Mouse (Mus musculus): ENCODE data around the gene Hnrnpc.
"Not testable (repeated sequence)": the region's sequence is repeated elsewhere in the genome, so short reads cannot be mapped to it uniquely, and the experiment has no call there.

Hnrnpc gene

DNA sequence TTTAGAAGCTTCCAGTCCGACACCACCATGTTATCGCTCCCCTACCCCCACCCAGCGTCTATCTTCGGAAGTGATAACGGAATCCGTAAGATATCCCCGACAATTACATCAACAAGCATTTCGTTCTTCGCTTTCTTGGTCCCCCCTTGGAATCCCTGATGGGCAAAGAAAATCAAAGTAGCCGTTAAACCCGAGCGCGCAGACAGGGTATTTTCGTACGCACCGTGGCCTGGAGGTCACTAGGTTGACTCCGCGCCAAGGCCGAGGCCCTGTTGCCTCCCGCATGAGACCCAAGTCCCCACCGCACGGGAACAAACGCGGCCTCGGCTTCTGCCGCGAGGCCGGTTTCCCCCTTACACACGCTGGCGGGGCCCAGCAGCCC lies 363 bp downstream of the Hnrnpc start:
- DNase-seq (ENCODE audit: low read depth): peak; percentile 53

DNA sequence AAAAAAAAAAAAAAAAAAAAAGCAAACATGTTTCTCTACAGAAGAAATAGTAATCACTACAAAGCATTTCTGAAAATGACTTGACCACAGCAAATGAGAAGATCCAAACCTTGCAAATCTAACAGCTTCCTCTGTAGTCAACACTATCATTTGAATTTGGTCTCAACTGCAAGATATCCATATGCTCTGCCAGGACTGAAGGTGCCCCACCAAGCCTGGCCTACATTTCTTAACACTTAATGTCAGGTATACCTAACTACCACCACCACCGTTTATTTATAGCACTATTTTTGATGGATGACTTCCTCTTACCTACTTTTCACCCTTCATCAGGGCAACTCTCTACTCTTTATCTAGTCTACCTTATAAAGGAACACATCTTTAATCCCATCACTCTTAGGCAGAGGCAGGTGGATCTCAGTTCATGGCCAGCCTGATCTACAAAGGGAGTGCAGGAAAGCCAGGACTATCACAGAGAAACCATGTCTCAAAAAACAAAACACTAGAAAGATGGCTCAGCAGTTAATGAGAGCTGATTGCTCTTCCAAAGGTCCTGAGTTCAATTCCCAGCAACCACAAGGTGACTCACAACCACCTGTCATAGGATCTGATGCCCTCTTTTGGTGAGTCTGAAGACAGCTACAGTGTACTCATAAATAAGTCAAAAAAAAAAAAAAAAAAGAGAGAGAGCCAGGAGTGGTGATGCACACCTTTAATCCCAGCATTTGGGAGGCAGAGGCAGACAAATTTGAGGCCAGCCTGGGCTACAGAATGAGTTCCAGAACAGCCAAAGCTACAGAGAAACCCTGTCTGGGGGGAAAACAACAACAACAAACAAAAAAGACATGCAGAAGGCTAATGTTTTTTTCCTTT lies 2.3 kb downstream of the Hnrnpc start:
- no peak for DNase-seq (ENCODE audit: low read depth)

DNA sequence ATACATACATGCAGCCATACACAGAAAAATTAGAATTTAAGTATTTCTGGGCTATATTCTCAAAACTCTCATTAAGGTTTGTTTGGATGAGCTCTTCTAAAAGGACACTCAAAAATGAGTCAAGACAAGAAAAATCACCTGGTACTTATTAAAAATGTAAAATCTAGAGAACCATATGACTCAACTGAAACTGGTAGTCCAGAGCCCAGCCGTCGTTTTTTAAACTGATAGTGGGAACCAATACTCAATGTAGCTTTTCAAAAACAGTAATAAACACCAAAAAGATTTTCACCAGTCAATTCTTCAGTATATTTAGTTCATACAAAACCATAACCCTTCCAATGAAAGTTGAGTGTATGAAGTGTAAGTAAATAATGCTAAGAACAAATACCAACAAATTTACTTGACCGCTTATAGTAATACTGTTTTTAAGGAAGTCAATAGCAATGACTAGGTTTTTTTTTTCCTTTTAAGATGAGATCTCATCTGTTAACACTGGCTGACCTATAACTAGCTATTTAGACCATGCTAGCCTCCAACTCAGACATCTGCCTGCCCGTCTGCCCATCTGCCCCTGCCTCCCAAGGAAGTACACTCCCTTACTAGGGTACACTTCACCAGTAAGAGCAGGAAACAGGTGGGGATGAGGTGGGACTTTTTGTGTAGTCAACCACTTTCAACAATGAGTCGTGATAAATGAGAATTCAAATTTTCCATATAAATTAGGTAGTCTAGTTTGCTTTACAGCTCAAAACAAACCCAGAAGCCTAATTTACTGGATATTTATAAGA lies 3.5 kb downstream of the Hnrnpc start:
- no peak for DNase-seq (ENCODE audit: low read depth)

DNA sequence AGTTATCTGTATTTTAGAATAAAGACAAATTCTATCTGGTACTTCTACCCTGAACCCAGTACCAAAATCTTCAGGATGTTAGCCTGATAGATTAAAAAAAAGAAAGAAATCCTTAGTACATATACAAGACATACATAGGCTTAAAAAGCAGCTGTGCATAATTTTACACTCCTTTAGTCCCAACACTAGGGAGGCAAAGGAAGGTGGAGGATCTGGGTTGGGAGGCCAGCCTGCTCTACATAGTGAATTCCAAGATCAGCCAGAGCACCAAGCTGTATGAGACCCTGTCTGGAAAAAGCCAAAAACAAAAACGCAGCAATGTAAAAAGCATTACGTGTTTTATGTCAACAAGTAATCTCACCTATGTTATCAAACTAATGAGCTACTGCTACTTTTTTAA lies 4.3 kb downstream of the Hnrnpc start:
- no peak for DNase-seq (ENCODE audit: low read depth)

DNA sequence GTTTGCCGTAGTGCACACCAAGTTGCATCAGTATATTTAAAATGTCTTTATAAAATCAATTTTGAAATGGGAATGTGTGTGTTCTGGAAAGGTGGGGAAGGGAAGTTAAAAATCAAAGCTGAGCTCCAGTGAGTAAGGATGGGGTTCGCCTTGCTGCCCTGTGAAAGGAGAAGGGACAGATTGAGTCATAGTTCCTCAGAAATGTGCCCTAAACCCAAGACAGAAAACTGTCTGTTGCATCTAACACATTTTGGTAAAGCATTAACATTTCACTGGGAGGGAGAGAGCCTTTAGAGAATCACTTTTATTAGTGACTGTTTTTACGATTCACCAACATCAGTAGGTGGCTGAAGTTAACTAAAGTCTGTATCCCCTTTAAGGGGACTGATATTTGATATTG lies 5.4 kb downstream of the Hnrnpc start:
- not testable (repeated sequence) for DNase-seq (ENCODE audit: low read depth)

DNA sequence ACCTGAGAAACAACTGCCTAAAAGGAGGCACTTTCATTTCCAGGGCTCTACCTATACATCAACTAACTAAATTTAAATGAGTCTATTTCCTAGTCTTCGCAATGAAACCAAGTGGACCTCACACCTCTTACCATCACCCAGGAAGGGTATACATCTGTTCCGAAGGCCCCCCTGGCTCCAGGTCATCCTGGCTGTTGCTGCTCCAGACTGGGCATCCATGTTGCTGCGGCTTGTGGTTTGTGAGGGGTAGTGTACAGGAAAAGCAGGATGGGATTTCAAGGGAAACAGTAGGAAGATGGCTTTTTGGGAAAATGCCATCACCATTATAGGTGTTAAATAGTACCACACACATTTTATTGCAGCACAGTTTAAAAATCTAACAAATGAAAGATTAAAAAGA lies 6.6 kb downstream of the Hnrnpc start:
- DNase-seq (ENCODE audit: low read depth): not testable (repeated sequence)

DNA sequence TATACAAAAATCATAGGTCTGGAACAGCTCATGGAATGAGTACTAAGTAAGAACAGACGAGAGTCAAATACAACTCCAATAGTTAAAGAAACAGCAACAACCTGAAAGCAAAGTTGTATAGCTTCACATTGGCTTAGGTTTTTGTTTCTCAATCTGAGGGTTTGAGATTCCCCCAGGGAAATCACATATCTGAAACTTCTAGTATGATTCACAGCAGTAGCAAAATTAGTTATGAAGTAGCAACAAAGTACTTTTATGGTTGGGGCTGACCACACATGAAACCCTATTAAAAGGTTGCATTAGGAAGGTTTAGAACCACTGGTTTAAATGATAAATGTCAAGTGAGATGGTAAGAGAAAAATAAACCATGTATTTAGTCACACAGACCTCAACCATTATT lies 9.3 kb downstream of the Hnrnpc start:
- DNase-seq (ENCODE audit: low read depth): no peak

DNA sequence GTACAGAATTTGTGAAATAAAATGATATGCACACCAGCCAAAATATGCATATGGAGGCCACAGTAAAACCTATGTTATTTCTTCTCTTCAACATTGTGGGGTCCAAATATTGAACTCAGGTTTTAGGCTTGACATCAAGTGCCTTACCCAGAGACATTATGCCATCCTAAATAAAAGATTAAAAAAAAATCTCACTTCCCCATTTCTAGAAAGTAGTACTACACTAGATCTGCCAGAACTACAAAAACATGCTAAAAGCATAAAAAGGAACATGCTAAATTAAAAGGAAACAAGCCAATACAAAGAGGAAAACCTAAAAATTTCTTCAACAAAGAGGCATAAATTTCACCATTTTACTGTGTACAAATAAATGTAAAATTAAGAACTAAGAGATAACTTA lies 20.7 kb downstream of the Hnrnpc start:
- no peak for DNase-seq (ENCODE audit: low read depth)

DNA sequence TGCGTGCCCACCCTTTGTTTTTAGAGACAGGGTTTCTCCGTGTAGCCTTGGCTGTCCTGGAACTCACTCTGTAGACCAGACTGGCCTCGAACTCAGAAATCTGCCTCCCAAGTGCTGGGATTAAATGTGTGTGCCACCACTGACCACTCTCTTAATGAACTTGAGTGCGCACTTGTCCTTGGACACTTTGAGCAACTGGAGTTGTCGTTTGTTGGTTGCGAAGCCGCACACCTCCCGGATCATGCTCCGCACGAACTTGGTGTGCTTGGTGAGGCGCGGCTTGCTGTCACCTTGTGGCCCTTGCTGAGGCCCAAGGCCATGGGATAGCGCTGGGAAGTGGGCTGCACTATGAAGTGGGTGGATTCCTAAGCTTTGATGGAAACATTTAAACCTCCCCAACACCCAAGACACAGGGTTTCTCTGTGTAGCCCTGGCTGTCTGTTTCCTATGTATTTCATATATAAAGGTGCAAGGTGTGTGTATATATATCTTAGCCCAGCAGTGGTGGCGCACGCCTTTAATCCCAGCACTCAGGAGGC lies 32.2 kb downstream of the Hnrnpc start:
- DNase-seq (ENCODE audit: low read depth): no peak

DNA sequence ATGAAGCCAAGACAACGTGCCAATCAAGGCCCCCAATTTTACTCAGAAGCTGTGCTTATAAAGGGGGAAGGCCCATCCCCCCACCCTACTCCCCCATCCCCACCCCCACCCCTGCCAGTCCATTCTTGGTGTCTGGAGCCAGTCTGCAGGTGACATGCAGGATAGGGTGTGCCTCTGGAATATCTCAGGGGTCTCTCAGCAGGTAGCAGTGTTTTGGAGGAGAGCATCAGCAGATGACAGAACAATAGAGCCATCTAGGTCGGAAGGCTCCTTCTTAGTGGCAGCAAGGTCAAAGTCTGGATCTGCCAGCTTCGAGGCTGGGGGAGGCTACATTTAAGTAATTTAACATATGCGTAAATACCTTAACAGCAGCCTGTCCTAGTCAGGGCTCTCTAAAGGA lies 37.7 kb downstream of the Hnrnpc start:
- DNase-seq (ENCODE audit: low read depth): no peak

DNA sequence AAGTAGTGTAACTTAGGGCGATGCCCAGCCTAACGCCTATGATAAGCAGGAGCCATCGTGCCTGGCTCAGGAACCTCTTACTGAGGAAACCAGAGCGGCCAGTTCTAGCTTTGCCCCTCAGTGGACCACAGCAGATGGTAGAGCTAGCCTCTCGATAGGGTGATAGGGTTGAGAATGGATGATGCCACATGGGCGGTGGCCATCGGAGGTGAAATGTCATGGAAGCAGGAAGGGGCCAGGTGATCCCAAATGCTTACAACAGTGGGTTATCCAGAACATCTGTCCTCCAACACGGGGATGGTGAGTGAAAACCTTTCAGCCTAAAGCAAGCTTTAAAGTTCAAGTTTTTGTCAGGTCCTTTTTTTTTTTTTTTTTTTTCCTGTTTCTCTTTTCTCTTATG lies 42.0 kb downstream of the Hnrnpc start:
- no peak for DNase-seq (ENCODE audit: low read depth)

DNA sequence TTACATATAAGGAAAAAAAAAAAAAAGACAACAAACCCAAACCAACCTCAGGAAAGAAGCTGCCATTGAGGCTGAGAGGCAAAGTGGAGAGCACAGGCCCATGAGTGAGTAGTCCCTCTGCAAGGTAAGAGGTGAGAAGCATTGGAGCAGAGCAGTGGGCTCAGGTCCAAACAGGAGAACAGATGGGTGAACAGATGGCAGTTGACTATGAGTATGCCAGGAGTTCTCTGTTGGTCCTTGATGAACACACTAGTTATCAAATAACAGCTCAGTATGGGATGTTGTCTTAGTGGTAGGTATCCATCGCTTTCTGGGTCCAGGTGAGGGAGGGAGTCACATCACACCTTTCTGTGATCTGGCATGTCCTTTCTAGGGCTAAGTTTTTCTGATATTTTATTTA lies 43.0 kb downstream of the Hnrnpc start:
- DNase-seq (ENCODE audit: low read depth): no peak

DNA sequence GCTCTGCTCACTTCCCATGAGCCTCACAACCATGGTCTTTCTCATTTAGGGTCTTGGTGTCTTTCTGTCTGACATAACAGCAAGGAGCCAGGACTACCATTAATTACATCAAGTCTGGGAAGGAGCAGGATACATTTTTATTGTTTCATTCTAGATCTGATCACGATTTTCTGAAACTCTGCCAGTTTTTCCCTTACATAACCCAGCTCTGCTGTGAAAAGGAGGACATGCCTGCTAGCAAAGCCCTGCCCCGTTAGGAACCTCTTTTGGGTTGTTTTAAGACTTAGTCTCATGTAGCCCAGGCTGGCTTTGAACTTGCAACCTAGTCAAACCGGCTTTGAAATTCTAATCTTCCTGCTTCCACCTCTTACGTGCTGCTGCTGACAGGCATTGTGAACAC lies 43.8 kb downstream of the Hnrnpc start:
- DNase-seq (ENCODE audit: low read depth): no peak

DNA sequence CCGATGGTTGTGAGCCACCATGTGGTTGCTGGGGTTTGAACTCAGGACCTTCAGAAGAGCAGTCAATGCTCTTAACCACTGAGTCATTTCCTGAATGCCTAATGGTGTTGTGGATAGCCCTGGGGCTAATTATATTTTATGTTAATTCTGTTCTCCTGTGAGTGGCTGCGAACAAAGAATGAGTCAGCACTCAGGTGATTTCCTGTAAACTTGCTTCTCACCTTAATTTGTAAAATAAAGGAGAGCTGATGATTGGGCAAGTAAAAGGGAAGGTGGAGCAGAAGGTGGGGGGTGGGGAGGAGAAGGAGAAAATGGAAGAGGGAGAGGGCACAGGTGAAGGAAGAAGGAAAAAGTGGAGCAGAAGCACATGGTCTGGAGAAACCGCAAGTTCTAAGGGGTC lies 51.1 kb downstream of the Hnrnpc start:
- not testable (repeated sequence) for DNase-seq (ENCODE audit: low read depth)

DNA sequence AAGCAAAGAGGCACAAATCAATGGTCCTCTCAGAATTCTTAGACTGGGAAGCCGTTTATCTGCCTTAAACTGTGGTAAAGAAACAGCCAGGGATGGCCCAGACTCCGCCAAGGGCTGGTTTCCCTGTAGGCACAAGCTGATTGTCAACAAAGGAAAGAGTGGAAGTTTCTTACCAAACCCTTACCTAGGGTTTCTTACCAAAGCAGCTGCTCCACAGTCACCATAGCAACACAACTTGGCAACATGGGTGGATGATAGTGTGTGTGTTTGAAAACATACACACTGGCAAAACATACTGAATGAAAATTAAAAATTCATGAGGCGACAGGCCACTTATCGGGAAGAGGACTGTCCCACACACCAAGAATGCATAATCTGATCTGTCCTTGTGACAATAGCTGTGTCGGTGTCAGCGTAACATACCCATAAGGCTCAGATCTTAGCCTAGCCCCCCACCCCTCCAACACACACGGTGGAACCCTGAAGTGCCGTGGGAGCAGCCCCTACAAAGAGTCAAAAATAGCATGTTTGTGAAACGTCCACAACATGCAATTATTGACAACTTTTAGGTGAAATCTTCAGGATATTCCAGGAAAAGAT lies 57.8 kb downstream of the Hnrnpc start:
- DNase-seq (ENCODE audit: low read depth): no peak

DNA sequence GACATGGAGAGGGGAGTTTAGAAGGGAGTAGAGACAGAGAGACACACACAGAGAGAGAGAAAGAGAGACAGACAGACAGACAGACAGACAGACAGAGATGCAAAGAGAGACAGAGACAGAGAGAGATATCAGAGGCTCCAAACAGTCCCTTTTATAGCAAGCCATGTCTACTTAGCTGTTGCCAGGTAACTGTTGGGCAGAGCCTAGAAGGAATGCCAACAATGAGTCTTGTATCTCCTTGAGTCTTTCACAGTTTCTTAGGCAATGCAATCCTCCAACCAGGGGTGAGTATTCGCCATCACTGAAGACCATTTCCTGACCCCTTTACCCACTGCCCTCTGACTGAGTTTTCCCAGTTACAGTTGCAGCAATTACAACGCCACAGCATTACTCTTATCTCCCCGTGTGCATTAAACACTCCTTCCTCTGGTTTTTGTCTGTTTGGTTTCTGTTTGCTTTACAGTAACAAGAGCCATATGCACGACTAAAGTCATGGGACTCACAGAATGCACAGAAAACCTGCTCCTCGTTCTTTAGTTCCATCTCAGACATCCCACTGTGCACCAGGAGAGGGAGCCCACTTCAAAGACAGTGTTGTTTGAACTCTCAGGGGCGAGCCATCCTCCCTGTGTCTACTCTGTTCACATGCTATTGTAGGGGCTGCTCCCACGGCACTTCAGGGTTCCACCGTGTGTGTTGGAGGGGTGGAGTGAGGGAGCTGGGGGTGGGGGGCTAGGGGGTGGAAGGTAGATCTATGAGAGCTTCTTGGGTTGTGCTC lies 58.7 kb downstream of the Hnrnpc start:
- peak; percentile 74 for DNase-seq (ENCODE audit: low read depth)

DNA sequence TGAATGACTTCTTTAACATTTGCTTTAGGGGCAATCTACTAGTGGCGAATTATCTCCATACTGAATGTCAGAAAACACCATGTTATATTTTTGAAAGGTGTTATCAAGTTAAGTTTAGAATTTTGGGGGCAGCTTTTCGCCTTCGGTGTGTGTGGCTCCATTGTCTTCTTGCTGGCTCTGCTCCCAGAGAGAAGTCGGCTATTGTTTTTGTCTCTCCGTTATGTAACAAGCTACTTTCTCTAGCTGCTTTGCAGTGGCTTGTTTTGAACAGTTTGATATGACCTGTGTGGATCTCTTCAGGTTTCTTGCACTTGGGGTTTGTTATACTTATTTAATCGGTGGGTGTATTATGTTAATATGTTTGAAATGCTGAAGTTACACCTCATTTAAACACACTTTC lies 60.4 kb downstream of the Hnrnpc start:
- no peak for DNase-seq (ENCODE audit: low read depth)

DNA sequence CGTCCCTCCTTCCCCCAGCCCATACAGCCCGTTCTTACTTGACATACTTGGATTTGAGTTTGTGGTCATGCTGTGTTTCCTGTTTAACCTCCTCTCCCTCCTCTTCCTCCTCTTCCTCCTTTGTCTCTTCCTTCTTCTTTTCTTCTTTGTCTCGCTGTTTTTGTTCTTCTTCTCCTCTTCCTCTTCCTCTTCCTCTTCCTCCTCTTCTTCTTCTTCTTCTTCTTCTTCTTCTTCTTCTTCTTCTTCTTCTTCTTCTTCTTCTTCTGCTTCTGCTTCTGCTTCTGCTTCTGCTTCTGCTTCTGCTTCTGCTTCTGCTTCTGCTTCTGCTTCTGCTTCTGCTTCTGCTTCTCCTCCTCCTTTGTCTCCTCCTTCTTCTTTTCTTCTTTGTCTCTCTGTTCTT lies 61.5 kb downstream of the Hnrnpc start, which contains the start of gene Olfr221:
Gene Olfr221, minus strand, starts transcription at position 101 of the 400 bp plus-strand sequence.
- not testable (repeated sequence) for DNase-seq (ENCODE audit: low read depth)

DNA sequence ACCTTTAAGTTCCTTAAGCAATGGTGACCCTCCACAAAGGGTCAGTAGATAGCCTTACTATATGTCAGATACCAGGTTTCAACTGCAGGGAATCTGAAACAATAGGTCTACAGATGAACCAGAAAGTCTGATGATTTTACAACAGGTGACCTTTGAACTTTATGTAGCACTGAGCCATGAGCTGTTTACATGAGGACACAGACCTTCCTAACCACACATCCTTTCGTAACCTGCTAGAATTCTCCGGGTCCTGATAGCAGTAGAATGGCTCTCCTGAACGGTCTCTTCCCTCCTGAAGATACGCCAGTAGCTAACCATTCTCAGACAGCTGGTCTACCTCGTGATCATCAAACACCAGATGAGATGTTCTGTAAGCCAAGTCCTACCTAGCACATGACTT lies 64.5 kb downstream of the Hnrnpc start:
- DNase-seq (ENCODE audit: low read depth): no peak

DNA sequence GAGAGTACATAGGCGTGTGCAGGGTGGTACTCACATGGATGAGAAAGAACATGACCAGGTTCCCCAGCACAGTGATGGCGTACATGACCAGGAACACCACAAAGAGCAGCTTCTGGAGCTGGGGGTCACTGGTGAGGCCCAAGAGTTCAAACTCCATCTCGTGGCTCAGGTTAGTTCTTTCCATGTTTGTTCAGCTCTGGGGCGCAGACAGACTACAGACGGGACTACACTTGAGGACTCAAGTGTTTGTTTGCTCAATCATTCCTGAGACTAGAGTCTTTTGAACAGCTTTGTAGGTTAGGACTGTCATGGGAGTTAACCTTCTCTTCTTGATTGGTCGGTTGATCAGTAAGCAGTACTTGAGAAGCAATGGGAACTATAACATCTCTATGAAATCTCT lies 67.9 kb downstream of the Hnrnpc start:
- DNase-seq (ENCODE audit: low read depth): no peak

DNA sequence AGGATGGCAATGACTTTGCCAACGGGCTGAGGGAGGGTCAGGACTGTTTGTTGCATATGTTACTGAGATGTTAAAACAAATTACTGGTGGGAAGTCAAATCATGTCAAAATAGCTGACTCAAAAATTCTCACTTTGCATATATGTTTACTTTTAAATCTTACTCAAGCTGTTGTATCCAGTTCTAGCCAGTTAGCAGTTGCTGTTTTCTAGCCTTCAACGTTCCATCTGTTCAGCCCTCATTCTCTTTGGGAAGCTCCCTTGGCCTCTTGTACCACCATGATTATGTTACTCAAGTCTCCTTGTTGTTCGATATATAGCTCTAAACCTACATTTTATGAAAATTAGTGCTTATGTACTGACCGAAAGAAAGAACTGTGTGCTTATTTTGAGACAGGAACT lies 77.5 kb downstream of the Hnrnpc start:
- DNase-seq (ENCODE audit: low read depth): no peak

DNA sequence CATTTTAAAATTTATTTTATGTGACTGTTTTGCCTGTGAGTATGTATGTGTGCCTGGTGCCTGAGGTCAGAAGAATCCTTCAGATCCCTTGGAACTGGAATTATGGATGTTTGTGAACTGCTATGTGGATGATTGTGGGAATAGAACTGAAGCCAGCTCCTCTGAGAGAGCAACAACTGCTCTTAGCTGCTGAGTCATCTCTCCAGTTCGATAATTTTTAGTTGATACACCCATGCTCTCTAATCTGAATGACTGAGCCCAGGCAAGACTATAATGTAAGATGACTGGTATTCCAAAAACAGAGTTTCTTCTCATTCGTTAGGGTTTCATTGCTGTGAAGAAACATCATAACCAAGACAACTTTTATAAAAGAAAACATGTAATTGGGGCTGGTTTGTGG lies 79.7 kb downstream of the Hnrnpc start:
- no peak for DNase-seq (ENCODE audit: low read depth)
